Mouse (Mus musculus) lung, adult 2 months (tissue): ENCODE measurements around the gene Bicdl1.

ENCODE experiments used
- CTCF ChIP-seq: fragments of 200-500 bp; IDR thresholded peaks from 2 replicates; pipeline ENCODE4 v1.5.1; 2011; ENCODE audit warnings: mild to moderate bottlenecking, low read length, control low read depth; ENCODE audit not compliant: insufficient read depth
- POLR2A ChIP-seq: fragments of 200-500 bp; IDR thresholded peaks from 2 replicates; pipeline ENCODE4 v1.6.1; 2011; ENCODE audit warnings: low read depth, mild to moderate bottlenecking, control low read depth, low read length, borderline replicate concordance; ENCODE audit errors: extremely low read depth

DNA sequence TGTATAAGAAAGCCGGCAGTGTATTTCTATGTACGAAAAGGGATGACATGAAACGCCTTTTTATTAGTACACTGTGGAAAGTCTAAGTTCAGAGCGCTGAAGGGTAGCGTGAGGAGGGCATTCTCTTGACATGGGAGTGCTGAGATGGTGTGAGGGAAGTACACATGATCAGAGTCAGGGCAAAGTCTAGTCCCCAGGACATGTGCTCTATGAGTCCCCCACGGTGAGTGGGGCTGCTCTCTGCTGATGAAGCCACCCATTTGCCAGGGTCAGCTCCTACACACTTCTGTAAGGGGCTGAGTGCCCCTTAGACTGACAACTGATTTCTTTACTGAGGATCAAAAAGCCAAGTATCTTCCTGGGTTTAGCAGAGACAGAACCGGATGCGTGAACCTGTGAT is 64.2 kb downstream of the Bicdl1 start:
- no peak for TF ChIP-seq POLR2A
- TF ChIP-seq CTCF, result no peak
